Mouse (Mus musculus): ENCODE results near the gene Pbx4. TPM values are rescaled to one million over a fixed set of nuclear protein-coding genes. Genes with fewer than 3 reads are reported as not detected.

Gene Pbx4
- total RNA-seq, 2 experiments from 2014 or later, result 15.1 to 18.3 TPM

- H3K27ac ChIP-seq, result 0 out of 2 replicates have a peak within 1 kb of the TSS, but pooled peaks have one; percentile 32
- DNase-seq (ENCODE audit: low spot score in 2 of 2), result no peak
- TF ChIP-seq CTCF (conservative IDR thresholded peaks at IDR 0.05), result no peak
- H3K4me3 ChIP-seq, result peak within 1 kb of the TSS; percentile 46
Observed at GRCm38 (mm10) chr8:69822386-69823191, 9.7 kb upstream of the Pbx4 start, which contains the start of gene Lpar2. TSS of gene Lpar2 (plus strand) at chr8:69822429.

GRCm38 (mm10) chr8:69826371-69826770, 5.9 kb upstream of the Pbx4 start:
- TF ChIP-seq CTCF (conservative IDR thresholded peaks at IDR 0.05), result no peak
- Histone ChIP-seq H3K27ac (no peak overlapping the region), H3K4me3 (no peak overlapping the region)
- no peak for DNase-seq (ENCODE audit: low spot score in 2 of 2)

GRCm38 (mm10) chr8:69837057-69837682, 4.9 kb downstream of the Pbx4 start:
- DNase-seq (ENCODE audit: low spot score in 2 of 2), result no peak
- no peak for TF ChIP-seq CTCF (conservative IDR thresholded peaks at IDR 0.05)
- Histone ChIP-seq H3K27ac (no peak overlapping the region), H3K4me3 (no peak overlapping the region)

- no peak overlapping the region for H3K27ac ChIP-seq
- H3K4me3 ChIP-seq, result no peak overlapping the region
- no peak for DNase-seq (ENCODE audit: low spot score in 2 of 2)
- no peak for TF ChIP-seq CTCF (conservative IDR thresholded peaks at IDR 0.05)
Observed at GRCm38 (mm10) chr8:69847167-69848065, 15.1 kb downstream of the Pbx4 start.

GRCm38 (mm10) chr8:69848951-69849350, 16.7 kb downstream of the Pbx4 start:
- no peak for DNase-seq (ENCODE audit: low spot score in 2 of 2)
- H3K4me3 ChIP-seq, result no peak overlapping the region
- TF ChIP-seq CTCF (conservative IDR thresholded peaks at IDR 0.05), result no peak
- H3K27ac ChIP-seq, result no peak overlapping the region

GRCm38 (mm10) chr8:69849899-69850298, 17.6 kb downstream of the Pbx4 start:
- Histone ChIP-seq H3K4me3 (no peak overlapping the region), H3K27ac (no peak overlapping the region)
- DNase-seq (ENCODE audit: low spot score in 2 of 2), result no peak
- peak; percentile 50 for TF ChIP-seq CTCF (conservative IDR thresholded peaks at IDR 0.05)

- no peak for TF ChIP-seq CTCF (conservative IDR thresholded peaks at IDR 0.05)
- Histone ChIP-seq H3K27ac (no peak overlapping the region), H3K4me3 (no peak overlapping the region)
- no peak for DNase-seq (ENCODE audit: low spot score in 2 of 2)
Observed at GRCm38 (mm10) chr8:69850926-69851506, 18.7 kb downstream of the Pbx4 start.

GRCm38 (mm10) chr8:69853869-69854268, 21.6 kb downstream of the Pbx4 start:
- Histone ChIP-seq H3K4me3 (no peak overlapping the region), H3K27ac (no peak overlapping the region)
- no peak for TF ChIP-seq CTCF (conservative IDR thresholded peaks at IDR 0.05)
- no peak for DNase-seq (ENCODE audit: low spot score in 2 of 2)

- no peak overlapping the region for H3K4me3 ChIP-seq
- peak; percentile 51 for TF ChIP-seq CTCF (conservative IDR thresholded peaks at IDR 0.05)
- DNase-seq (ENCODE audit: low spot score in 2 of 2), result no peak
- H3K27ac ChIP-seq, result no peak overlapping the region
Observed at GRCm38 (mm10) chr8:69860807-69861206, 28.5 kb downstream of the Pbx4 start.

GRCm38 (mm10) chr8:69861251-69861650, 29.0 kb downstream of the Pbx4 start:
- no peak for DNase-seq (ENCODE audit: low spot score in 2 of 2)
- H3K4me3 ChIP-seq, result no peak overlapping the region
- TF ChIP-seq CTCF (conservative IDR thresholded peaks at IDR 0.05), result no peak
- no peak overlapping the region for H3K27ac ChIP-seq

- no peak overlapping the region for H3K4me3 ChIP-seq
- DNase-seq (ENCODE audit: low spot score in 2 of 2), result no peak
- no peak for TF ChIP-seq CTCF (conservative IDR thresholded peaks at IDR 0.05)
- H3K27ac ChIP-seq, result no peak overlapping the region
Observed at GRCm38 (mm10) chr8:69863387-69864020, 31.2 kb downstream of the Pbx4 start.

- DNase-seq (ENCODE audit: low spot score in 2 of 2), result no peak
- no peak for TF ChIP-seq CTCF (conservative IDR thresholded peaks at IDR 0.05)
- Histone ChIP-seq H3K4me3 (no peak overlapping the region), H3K27ac (no peak overlapping the region)
Observed at GRCm38 (mm10) chr8:69864180-69864579, 31.9 kb downstream of the Pbx4 start.

Measured in layer of hippocampus, adult 2 months (tissue).